Mouse (Mus musculus) WW6 (cell line): ENCODE data around the gene Slc9a1.

Source experiments
- DNase-seq: peaks from one replicate; pipeline ENCODE4 v3.0.0-alpha.2; 2013; ENCODE audit warnings: low read depth, low spot score

The Slc9a1 gene

GRCm38 (mm10) chr4:133374011-133374410 lies 4.5 kb downstream of the Slc9a1 start:
- no peak for DNase-seq

DNA sequence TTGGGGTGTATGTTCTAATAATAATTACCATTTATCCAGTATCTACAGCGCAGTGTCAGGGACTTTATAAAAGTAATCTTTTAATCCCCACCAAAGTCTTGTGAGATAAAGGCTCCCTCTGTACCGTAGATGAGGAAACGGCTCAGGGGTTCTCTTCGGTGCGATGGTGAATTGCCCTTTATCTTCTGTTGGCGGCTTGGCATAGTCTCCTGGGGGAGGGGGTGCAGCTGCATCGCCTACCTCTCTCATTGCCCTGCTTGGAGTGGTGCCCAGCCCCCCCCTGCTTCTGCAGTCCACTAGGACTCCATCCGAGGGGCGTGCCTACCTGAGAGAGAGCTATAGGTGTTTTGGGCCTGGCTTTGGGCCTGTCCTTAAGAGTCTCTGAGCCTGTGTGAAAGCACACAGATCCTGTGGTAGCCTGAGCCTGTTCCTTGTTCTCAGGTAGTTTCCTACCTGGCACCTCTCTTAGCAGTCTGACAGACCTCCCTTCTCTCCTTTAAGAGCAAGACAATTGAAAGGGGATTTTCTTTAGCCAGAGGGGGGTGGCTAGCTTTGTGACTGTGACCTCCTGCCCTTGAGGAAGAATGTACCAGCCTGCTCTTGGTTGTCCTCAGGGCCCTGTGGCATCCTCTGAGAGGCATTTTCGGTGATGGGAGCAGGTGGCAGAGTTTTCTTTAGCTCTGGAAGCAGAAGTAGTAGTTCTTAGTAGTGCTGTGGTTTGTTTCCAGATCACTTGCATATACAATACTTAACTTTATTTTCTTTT lies 6.5 kb downstream of the Slc9a1 start:
- no peak for DNase-seq

- DNase-seq, result no peak
Observed at GRCm38 (mm10) chr4:133378236-133379045, 8.9 kb downstream of the Slc9a1 start.

- no peak for DNase-seq
Observed at GRCm38 (mm10) chr4:133379046-133379347, 9.5 kb downstream of the Slc9a1 start.

- DNase-seq, result no peak
Observed at GRCm38 (mm10) chr4:133379861-133380260, 10.4 kb downstream of the Slc9a1 start.

- no peak for DNase-seq
Observed at GRCm38 (mm10) chr4:133380532-133380931, 11.0 kb downstream of the Slc9a1 start.

DNA sequence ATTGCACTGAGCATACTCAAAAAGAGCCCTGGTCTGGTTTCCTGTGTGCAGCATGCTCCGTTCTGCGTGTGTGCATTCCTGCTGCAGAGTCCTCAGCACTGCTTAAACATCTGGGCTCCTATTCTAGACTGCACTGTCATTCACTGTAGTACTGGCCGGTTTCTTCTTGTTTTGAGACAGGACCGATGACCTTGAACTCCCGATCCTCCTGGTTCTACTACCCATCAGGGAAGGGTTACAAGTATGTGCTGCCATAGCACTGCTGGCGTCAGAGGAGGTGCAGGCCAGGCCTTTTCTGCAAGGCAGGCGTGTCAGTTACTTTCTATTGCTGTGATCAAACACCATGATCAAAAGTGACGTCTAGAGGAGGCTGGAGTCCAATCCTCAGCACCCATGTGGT lies 11.6 kb downstream of the Slc9a1 start:
- DNase-seq, result no peak

GRCm38 (mm10) chr4:133386061-133386797 lies 16.7 kb downstream of the Slc9a1 start:
- no peak for DNase-seq

DNA sequence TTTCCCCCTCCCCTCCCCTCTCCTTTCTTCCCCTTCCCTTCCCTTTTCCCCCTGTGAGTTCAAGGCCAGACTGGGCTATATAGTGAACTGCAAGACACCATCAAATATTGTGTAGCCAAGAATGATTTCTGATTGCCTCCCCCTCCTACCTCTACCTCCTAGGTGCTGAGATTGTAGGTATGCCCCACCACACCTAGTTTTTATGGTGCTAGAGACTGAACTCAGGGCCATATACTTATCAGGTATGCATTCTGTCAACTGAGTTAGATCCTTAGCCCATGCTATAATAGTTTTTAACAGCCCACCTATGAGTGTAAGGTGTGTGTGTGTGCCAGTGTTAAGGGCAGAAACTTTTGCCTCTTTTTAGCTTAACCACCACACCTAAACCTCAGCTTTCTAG lies 17.5 kb downstream of the Slc9a1 start:
- DNase-seq, result no peak

GRCm38 (mm10) chr4:133388781-133389552 lies 19.5 kb downstream of the Slc9a1 start:
- no peak for DNase-seq

DNA sequence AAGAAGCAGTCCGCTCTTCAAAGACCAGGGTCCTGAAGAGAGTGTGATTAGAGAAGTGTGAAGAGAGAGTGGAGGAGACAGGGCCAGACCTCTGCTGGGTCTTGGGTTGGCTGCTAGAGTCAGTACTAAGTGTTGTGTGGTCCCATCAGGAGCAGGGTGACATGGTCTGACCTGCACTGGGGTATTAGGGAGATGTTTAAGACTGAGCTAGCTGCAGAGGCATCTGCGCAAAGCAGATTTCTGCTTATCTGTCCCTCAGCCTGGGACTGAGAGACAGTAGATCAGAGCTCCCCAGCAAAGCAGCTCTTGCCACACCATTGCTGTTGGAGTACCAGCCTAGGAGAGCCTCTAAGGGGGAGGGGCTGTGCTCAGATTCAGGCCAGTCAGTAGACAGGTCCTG lies 20.5 kb downstream of the Slc9a1 start:
- DNase-seq, result no peak

GRCm38 (mm10) chr4:133390585-133390984 lies 21.1 kb downstream of the Slc9a1 start:
- DNase-seq, result no peak

DNA sequence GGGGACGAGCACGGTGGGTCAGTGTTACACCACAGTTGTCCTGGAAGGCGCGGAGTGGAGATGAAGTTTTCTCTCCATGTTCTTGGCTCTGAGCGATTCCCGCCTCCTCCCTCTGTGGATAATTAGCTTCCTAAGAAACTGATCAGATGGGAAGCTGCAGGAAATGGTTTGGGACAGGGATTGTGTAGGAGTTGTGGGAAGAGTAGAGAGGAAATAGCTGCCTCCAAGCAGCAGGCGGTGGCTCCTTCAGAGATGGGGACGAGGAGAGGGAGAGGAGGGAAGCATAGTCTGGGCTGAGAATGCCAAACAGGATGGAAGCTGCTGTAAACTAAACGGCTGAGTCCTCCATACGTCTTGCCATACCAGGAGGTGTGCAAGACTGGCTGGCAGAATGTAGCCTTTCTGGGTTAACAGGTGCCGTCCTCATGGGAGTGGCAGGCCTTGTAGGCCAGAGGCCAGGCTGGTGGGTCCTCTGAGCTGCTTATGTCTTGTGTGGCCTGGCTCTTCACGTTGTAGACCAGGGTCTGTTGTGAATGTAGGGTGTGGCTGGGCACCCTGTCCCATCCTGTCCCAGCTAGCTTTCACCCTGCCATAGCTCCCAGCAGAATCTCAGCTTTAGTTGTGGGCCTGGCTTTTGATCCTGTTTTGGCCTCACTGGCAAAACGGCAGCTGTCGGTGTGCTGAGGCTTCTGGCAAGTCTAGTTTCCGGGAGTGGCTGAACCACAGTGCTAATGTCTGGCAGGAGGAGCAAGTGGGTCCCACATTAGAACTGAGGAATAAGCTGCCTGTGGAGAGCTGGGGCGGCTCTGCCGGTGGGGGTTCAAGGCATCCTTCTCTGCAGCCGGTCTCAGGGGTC lies 21.9 kb downstream of the Slc9a1 start:
- DNase-seq, result no peak

DNA sequence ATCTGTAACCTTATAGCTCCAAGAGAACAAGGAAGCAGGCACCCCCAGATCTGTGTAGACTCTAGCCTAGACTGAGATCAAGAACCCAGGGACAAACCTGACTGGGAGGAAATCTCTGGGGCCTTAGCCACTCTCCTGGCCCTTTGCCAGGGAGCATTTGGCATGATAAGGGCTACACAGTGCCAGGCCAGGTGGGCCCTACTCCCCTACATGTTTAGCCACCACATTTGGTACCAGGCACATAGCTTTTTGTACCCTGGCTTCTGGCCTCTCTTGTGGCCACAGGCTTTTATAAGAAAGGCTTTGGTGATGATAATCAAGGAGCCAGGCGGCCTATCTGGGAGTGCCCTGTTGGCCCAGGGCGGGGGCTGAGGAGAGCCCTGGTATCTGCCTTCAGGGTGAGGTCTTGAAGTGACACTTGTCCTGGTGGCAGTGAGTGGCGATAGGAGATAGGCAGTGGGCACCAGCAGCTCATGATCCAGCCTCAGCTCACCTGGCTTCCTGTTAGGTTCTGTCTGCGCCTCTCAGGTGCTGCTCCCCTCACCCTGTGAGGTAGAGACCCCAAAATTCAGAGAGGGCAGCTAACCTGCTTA lies 25.6 kb downstream of the Slc9a1 start:
- no peak for DNase-seq

DNA sequence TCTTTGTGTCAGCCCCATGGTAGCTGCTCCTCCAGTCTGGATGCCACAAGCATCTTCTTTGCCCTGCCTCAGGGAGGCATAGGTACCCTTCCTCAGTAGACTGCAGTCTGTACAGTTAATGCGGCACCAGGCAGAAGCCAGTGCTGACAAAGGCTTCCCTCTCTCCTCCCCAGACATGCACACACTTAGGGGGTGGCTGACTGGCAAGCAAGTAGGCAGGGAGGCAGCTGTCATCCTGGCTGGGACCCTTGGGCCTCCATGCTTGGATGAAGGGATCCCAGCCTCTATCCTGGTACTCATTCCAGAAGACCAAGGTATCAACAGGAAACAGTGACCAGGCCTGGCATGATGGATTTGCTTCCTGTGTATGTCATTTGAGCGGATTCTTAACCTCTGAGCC lies 26.6 kb downstream of the Slc9a1 start:
- no peak for DNase-seq

DNA sequence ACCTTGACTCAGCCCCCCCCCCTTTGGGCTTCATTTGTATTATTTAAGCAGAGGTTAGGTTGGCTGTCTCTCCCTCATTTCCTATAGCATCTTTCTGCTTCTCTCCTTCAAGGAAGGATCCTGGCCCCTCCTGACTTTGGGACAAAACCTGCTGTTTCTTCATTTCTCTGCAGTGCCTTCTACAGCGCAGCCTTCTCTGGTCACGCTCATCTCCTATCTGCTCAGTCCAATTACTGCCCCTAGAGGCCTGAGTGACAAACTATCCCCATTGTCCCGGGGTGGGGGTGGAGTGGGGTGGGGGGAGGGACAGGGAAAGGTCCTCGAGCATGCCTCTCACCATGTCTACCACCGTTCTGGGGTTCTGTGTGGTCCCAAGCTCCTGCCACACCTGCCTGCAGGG lies 27.8 kb downstream of the Slc9a1 start:
- DNase-seq, result no peak

DNA sequence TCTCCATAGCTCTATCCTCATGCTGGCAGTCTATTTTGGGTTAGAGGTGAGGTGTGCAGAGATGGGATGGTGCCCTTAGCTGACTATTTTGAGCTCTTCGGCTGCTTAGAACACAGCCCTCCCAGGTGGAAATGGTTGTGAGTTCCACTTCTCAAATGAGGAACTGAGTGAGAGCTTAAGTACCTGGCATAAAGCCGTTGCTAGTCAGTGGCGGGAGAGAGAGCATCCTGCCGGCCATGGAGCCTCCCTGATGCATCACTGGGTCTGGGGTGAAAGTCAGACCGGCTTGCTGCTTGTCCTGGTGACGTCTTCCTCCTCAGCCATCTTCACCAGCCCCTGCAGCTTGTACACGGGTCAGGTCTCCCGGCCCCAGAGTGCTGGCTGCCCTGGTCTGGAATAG lies 28.5 kb downstream of the Slc9a1 start:
- no peak for DNase-seq

GRCm38 (mm10) chr4:133398619-133399018 lies 29.1 kb downstream of the Slc9a1 start:
- no peak for DNase-seq

DNA sequence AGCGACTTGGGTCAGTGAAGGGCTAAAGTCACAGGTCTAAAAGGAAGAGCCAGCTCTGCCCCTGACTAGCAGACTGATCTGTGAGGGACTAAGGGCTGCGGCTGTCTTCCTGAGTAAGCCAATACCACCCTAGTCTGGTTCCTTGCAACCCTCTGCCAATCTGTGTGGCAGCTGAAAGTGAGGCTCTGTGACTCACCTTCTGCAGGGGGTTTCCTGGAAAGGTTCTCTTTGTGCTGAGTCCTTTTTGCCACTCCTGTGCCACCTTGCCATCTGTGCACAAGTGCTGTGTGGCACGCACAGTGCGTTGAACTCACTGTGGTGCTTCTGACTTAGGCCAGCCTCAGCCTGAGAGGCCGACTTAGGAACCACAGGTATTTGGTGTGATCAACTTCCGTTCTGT lies 30.0 kb downstream of the Slc9a1 start:
- DNase-seq, result no peak

GRCm38 (mm10) chr4:133400098-133400497 lies 30.6 kb downstream of the Slc9a1 start:
- DNase-seq, result no peak
